Mouse (Mus musculus) naive thymus-derived CD4-positive, alpha-beta T cell, adult 2 months (primary cell): Measurements from ENCODE around the gene Pomc.
A peak's percentile ranks its signal among the peaks of the same experiment; 100 is the strongest.
"Not testable (repeated sequence)": the region's sequence is repeated elsewhere in the genome, so short reads cannot be mapped to it uniquely, and the experiment has no call there.

Source experiments
- DNase-seq: peaks from one replicate; pipeline ENCODE4 v3.0.0-alpha.2; 2011; ENCODE audit warnings: low read depth

Gene Pomc

DNA sequence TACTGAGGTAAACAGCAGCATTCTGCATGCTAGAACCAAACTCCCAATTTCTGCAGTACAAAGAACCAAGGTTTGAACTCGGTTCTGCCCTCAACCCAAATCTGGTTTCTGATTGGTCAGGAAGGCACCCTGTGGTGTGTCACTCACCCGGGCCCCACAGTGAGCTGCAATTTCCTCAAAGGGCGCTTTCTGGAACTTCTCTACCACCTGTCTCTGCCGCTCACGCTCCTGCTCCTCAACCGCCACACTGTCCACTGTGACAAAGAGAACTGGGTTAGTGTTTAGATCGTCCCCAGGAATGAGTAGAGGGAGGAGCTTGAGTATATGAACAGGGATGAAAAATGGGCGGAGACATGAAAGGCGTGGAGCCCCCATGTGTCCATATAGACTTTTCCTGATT is 13.6 kb downstream of the Pomc start:
- peak; percentile 22 for DNase-seq

DNA sequence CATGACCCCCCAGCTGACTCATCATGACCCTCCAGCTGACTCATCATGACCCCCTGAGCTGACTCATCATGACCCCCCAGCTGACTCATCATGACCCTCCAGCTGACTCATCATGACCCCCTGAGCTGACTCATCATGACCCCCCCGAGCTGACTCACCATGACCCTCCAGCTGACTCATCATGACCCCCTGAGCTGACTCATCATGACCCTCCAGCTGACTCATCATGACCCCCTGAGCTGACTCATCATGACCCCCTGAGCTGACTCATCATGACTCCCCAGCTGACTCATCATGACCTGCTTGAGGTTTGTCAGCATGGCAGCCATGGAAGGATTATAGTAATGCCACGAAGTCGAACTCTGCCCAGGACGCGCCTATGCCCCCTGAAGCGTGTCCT is 18.4 kb downstream of the Pomc start:
- not testable (repeated sequence) for DNase-seq

DNA sequence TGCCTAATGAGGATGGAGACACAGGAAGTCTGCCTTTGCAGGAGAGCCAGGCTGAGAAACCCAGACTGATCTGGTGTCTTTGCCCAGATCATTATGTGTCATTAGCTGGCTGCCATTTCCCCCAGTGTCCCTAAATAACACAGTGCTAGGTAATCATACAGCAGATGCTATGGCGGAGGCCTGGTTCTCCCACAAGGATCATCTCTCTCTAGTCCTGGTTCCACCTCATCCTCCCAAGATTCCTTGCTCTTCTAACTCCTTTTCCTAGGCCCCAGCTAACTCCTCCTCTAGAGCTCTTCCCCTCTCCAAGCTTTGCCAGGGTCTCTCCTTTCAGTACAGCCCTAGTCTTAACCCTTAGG is 26.2 kb downstream of the Pomc start:
- no peak for DNase-seq

GRCm38 (mm10) chr12:3981350-3982131 is 26.8 kb downstream of the Pomc start:
- DNase-seq = peak; percentile 83

DNA sequence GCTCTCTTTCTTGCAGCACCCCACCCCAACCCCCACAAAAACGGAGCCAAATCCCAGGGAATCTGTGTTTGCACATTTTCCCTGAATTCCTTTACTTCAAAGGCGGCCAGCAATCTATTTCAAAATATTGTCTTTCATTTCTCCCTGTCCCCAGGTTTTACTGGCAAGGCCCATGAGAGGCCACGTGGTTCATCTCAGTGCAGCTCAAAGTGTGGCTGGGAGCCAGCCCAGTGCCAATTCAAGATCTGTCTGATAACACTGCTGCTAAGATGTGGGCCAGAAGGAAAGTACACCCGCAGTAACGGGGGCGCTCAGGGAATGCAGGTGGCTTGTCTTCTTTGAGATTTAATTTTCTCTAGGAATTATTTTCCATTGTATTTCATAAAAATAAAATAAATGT is 27.5 kb downstream of the Pomc start:
- DNase-seq = peak; percentile 34

- peak; percentile 88 for DNase-seq
Observed at GRCm38 (mm10) chr12:3983736-3984135, 29.0 kb downstream of the Pomc start.

DNA sequence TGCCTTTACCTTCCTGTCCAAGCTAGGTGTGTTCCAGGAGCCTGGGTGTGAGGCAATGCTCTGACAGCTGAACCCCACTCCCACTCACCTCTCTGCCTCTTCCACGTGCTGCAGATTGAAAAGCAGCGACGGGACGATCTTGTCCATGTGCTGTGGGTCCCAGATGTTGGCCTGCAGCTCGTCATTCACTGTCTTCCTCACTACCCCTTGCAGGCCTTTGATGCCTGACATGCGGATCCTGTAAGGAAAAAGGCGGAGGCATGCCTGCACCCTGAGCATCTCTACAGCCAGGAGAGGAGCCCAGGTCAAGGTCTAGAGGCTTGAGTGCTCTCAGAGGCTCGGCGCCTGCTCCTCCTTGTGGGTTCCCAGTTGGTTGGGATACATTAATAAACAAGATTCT is 29.7 kb downstream of the Pomc start:
- DNase-seq = no peak

GRCm38 (mm10) chr12:3989943-3990342 is 35.2 kb downstream of the Pomc start:
- peak; percentile 21 for DNase-seq

- DNase-seq = no peak
Observed at GRCm38 (mm10) chr12:3991047-3991446, 36.3 kb downstream of the Pomc start.

DNA sequence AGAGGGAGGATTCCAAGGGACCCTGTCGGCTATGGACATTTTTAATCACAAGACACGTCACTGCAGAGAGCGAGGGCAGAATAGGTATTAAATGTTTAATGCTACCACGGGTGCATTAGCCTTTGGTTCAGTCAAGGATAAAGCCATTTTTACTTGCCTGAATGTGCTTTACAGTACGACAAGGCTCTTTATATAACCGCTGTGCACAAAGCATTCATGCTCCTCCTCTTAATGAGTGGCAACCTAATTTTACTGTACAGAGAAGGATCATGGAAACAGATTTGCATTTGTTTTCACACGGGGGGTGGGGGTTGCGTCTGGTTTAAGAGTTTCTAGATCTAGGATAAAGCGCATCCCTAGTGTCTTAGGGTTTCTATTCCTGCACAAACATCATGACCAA is 42.0 kb downstream of the Pomc start:
- DNase-seq = no peak

- no peak for DNase-seq
Observed at GRCm38 (mm10) chr12:4000406-4000805, 45.7 kb downstream of the Pomc start.

DNA sequence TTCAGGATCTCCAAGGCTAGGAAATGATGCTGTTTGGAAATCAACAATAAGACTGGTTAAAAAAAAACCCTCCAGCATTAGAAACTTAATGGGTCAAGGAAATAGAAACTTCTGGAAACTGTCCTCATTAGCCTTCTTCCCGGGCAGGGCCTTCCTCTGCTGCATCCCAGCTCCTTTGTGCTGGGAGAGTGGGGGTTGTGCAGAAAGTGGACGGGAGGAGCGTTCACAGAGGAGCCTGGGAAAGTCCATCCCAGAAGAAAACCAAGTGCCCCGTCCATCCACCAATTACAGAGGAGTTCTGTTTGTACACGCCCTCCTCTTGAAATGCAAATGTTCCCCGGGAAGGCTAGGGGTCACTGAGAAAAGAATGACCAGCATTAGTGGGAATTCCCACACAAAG is 49.9 kb downstream of the Pomc start:
- no peak for DNase-seq

DNA sequence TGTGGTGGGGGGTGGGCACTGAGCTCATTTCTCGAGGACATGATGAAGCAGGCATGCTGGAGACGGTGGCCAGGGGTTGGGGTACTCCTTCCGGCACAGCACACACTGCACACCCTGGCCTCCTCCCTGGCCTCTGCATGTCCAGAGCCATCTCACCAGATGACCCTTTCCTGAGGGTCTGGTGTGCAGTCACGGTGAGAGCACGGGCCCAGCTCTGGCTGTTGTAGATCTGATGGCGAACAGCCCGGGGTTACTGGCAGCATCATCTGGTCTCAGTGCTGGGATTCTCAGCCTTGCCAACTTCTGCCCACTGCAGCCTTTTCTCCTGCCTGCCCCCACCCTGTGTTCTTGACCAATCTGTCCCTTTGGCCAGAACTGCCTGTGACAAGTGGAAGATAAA is 51.3 kb downstream of the Pomc start:
- no peak for DNase-seq

- no peak for DNase-seq
Observed at GRCm38 (mm10) chr12:4007181-4007580, 52.4 kb downstream of the Pomc start.

DNA sequence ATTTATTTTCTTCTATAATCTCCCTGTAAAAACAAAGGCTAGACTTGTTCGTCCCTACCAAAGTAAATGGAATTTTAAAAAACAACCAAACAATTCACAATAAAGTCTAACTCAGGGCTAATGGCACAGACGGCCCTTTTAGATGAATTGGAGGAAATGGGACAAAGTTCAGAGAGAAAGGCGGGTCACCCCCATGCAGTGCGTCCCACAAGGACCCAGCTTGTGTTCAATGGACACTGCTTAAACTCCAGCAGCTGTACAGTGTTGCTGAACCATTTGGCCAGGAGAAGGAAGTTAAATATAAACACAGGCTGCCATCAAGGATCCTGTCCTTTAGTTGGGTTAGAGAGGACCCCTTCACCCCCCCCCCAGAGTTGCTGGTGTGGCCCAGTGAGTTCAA is 53.0 kb downstream of the Pomc start:
- DNase-seq = no peak

DNA sequence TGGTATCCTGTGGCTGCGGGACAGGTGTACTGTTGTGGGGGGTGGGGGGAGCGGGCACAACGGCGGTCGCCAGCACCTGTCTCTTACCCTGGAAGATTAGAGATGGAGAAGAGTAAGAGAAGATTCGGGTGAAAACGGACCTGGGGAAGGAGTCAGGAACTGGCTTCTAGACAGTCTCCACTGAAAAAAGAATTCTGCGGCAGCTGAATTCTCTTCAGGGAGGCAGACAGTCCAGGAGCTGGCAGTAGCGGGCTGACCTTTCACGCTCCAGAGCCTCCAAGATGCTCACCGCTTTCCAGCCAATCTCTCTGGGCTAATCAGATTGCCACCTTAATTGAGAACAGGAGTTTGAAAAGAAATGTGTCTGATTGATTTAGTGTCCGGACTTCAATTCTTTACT is 54.0 kb downstream of the Pomc start:
- no peak for DNase-seq
